Mouse (Mus musculus): ENCODE data around the gene Mfrp.

DNA sequence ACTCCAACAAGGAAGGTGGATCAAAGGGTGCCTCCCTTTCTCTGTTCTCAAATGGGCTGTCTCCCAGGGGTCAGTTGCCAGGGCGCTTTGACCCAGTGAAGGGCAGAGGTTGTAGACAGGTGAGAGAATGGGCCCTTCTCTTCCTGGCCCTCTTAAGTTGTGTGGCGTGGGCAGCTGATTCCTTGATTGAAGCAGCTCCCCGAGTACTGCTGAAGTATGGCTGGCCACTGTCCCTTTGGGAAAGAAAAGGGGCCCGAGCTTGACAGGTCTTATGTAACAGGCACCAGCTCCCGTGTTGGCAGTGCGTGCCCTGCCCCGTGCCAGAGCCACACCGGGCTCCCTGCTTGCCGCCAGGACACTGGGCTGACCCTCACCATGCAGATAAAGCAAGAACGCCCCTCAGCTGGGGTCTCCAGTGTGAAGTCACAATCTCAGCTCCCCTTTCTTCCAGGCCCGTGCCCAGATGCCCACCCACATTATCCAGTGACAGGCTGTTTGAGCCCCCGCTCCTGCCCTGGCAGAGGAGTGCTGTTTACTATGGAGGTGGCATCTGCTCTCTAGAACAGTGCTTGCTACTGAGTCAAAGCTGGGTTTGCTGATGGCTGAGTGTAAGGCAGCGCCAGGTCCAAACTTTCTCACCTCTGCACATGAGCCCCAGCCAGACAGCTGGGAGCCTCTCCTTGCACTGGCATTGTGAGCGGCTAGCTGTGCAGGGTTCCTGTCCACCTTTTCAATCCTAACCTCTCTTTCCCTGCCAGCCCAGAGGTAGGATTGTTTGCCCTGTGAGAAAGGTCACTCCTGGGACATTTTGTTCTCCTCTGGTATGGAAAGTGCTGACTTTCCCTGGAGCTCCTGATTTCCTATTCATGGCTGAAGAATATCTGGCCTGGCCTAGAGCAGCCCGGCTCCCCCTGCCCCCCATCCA, 15.5 kb upstream of the Mfrp start:
- no peak for TF ChIP-seq CTCF (IDR thresholded peaks at IDR 0.05; ENCODE audit: low read depth, low read length)
- TF ChIP-seq POLR2A (IDR thresholded peaks at IDR 0.05; ENCODE audit: extremely low read depth, insufficient read depth, low read length) = no peak

Measured in liver, adult 2 months (tissue).